Mouse (Mus musculus) gastrocnemius, adult 18-20 months (tissue): ENCODE measurements around the gene Morn5. TPM values are rescaled to one million over a fixed set of nuclear protein-coding genes. Genes with fewer than 3 reads are reported as not detected.

Experiments used
- DNase-seq: peaks from one replicate; pipeline ENCODE4 v3.0.0; 2021; ENCODE audit warnings: low spot score
- total RNA-seq, 2 experiments: library from RNA; stranded (reverse); gene quantifications; 2 replicates each; pipeline ENCODE4 v1.2.3; 2021

The Morn5 gene
- total RNA-seq, 2 experiments from 2014 or later = not detected

DNA sequence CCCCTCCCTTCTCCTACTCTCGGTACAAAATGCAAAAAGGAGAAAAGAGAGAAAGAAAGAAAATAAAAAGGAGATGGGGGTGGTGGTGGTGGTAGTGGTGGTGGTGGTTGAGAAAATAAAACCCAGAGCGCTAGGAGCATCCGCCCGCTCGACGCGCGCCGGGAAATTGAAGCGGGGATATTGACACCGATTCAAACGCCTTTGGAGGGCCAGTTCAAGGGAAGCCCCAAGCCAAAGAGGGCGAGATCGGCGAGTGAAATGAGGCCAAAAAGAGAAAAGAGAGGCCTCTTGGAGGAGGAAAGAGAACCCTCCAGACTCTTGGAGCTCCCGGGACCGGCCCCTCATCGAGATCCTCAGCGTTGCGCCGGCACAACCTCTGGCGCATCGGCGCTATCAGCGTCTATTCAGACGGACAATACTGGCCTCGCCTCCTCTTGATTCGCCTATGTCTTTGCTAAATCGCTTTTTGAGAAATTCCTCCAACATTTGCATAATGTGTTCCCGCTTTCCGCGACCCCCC, 55.2 kb downstream of the Morn5 start:
- DNase-seq = no peak

GRCm38 (mm10) chr2:36104956-36105741, 55.9 kb downstream of the Morn5 start, which contains the start of gene Lhx6:
TSS of gene Lhx6 (minus strand) at chr2:36105408.
- DNase-seq = no peak

DNA sequence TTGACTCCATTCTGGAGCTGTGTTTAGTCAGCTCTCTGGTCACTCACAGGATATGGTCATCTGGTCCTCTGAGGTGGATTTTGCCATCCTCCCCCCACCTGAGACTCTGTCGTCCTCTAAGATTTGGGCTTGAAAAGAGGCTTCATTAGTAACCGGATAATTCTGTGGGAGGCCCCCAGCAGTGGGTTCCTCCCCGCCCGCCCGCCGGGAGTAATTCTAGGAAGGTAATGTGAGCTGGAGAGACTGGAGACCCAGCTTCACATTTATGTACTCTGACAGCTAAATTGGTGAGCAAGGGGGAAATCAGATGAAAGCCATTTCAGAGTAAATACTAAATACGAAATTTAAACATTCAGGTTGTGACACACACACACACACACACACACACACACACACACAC, 59.4 kb downstream of the Morn5 start:
- no peak for DNase-seq

- no peak for DNase-seq
Observed at GRCm38 (mm10) chr2:36112632-36113031, 63.4 kb downstream of the Morn5 start.

GRCm38 (mm10) chr2:36126795-36127429, 77.7 kb downstream of the Morn5 start:
- no peak for DNase-seq

- DNase-seq = no peak
Observed at GRCm38 (mm10) chr2:36127973-36128372, 78.7 kb downstream of the Morn5 start.

GRCm38 (mm10) chr2:36129051-36129450, 79.8 kb downstream of the Morn5 start:
- DNase-seq = no peak

Other genes starting within 250 kb of the Morn5 start
- 1 to 10 TPM; 1.7 to 2.1 TPM for gene Ttll11, start 69.5 kb upstream of the Morn5 start, total RNA-seq
- 100 to 1,000 TPM; 309 to 366 TPM for gene Ndufa8, start 52 bp upstream of the Morn5 start, total RNA-seq
- 1 to 10 TPM in 1 of 2 experiments, under 1 TPM in 1; 0.94 to 1.4 TPM for gene Lhx6, start 56.0 kb downstream of the Morn5 start, total RNA-seq
- gene Mrrf, start 86.9 kb downstream of the Morn5 start, total RNA-seq = 10 to 100 TPM; 12.9 to 14.8 TPM
- gene Rbm18, start 87.3 kb downstream of the Morn5 start, total RNA-seq = 10 to 100 TPM; 31.4 to 34.1 TPM
- gene Ptgs1, start 181.0 kb downstream of the Morn5 start, total RNA-seq = 1 to 10 TPM; 3.0 to 3.8 TPM